Mouse (Mus musculus) mouse trophoblast stem cell (cell line): ENCODE measurements around the gene Tff3.

Experiments
- in situ Hi-C, 2 experiments: fragments of 300-500 bp; cut with MseI, MboI; formaldehyde crosslinking; loops; 2 replicates in 1 of 2; 3 replicates in 1 of 2; pipeline ENCODE4 v1.15.1; 2025

The Tff3 gene

DNA sequence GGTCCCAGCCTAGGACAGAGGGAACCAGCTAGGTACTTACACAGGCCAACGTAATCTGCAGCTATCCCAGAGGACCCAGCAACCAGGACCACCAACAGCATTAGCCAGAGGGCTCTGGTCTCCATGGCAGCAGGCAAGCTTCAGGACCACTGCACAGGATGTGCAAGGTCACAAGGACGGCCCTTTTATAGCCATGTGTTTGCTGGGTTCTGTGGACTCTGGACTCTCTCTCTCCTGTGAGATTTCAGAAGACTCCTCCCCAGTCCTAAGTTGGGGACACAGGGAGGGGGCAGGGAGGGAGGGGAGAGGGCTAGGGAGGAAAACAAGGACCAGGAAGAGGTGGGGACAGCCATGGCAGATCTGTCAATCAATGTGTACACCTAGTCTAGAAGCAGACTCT, at the start of gene Tff3:
Tff3 (minus strand) TSS at position 195 of the 400 bp plus-strand sequence.
- in situ Hi-C loops = loop anchor here in 1 of 2 experiments (25.0 kb wide), 1 partner anchor 108 kb away; no protein-coding TSS in a partner anchor

DNA sequence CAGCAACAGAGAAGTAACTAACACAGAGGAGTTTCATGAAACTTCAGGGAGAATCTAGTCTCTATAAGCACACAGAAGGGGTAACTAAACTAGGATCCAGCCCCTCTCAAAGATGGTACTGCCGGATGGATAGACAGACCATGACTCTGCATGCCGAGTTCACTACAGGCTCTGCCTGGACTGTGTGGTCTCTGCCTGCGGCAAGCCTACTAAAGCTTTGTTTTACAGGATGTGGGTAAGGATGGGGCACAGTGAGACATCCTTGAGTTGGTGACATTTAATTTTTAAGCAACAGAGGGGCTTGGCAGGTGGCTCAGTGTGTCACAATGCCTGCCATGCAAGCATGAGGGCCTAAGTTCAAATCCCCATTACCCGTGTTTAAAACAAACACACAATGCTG, 46.9 kb upstream of the Tff3 start:
- in situ Hi-C loops = no loop called here

DNA sequence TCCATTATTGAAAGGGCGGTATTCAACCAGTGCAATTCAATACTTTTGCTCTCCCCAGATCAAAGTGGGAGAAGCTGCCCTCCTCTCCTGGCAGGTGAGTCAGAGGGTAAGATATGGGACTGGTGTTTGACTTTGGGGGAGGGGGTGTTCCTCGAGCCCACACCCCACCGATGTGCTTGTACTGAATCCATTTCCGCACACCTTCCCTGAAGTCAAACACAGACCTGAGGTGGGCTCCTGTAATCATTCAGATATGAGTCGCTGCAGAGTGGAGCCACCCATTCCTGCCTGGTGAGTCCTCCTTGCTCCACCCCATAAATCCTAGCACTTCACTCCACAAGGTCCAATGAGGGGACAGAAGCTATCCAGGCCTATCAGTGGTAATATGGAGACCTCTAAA, 40.4 kb upstream of the Tff3 start:
- in situ Hi-C loops = no loop called here

DNA sequence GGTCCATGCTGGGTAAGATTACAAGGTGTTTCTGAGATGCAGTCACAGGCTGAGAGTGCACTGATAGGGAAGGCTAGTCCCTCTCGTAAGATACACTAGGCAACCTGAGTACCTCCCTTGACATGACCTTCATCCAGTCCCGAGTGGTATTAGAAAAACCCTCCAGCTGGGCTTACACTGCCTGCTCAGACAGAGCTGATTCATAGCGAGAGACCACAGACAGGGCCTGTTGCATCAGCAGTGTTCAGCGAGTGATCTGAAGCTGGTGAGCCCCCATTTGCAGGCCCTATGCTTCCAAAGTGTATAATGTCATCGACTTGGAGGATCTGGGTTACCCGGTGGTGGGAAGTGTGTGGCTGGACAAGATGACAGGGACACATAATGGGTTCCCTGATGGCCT, 35.7 kb upstream of the Tff3 start, which contains the start of gene Tff1:
Tff1 (minus strand) TSS at position 151 of the 400 bp plus-strand sequence.
- in situ Hi-C loops = no loop called here

DNA sequence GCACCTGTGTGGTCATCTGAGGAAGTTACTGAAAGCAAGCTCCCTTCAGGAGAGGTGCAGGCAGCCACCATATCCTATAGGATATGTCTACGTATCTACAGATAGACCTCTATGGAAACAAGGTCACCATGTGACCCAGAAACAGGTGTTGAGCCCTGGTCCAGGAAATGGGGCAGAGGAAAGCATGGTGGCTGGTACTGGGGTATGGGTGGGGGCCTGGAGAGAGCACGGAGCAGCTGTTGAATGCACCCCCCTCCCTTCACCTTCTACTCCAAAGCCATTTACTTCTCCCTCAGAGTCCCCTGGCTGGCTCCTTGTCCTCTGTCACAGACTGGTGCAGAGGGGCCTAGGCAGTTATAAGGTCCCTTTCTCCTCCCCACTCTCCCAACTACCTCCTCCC, 34.4 kb upstream of the Tff3 start:
- in situ Hi-C loops = no loop called here

DNA sequence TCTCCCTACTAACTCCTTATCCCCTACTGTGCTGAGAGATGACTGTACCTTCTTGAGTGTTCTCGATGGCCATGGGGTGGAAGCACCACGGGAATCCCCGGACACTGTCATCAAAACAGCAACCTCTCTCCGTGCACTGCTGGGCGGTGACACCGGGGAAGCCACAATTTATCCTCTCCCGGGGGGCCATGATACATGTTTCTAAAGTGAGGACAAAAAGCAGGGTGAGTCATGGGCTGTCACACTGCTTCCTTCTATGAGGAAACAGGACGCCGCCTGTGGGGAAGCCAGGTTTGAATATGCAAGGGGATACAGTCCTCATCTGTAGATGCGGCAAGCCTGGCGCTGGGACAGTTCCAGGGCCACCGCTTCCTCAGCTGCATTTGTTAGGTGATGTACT, 33.2 kb upstream of the Tff3 start:
- in situ Hi-C loops = no loop called here

DNA sequence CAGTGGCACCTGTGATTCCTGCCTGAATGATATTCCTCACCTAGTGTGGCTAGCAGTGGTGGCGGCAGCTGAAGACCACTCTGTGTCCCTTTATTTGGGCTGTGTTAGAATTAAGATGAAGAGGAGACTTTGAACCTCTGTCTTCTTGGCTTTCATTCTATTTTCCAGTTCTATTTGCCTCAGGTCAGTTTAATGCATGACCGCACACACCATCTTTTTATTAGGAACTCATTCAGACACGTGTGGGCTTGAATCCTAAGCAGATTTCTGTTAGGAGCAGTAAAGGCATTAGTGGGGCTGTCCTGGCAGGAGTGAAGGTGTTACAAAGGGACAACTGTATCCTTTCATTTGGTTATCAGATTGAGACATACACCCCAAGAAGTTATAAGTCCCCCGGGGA, 30.8 kb upstream of the Tff3 start:
- in situ Hi-C loops = no loop called here

DNA sequence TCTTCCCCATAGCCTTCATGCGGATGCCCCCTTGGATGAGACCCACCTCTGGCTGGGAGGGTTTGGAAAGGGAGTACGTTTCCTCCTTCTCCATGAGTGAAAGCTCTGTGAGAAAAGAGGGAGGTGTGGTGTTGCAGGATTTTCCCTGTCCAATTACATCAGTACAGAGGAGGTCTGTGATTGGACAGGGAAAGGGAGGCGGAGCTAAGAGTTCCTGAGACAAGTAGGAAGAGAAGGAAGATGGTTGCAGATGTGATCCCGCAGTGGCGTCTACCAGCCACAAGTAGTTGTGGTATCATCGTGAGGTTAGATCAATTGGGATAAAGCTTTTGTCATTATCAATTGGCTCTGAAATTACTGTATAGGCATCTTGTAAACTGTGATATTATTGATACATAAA, 28.5 kb upstream of the Tff3 start:
- in situ Hi-C loops = no loop called here

DNA sequence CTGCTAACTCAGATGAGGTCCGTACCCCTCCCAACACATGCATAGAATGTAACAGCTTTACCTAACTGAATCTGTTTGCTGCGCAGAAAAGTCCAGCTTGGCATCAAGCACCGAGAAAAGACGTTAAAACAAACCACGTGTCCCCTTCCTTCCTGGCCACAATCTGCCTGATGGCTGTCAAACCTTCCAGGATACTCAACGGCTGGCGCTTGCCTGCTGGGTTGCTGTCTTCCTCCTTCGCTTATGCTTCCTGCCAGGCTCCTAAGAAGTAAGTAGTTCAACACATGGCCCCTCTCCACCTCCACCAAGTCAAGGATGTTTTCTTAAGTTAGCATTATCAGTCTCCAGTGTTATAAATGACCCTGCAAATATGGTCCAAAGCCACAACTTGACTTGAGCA, 24.3 kb upstream of the Tff3 start:
- in situ Hi-C loops = no loop called here

DNA sequence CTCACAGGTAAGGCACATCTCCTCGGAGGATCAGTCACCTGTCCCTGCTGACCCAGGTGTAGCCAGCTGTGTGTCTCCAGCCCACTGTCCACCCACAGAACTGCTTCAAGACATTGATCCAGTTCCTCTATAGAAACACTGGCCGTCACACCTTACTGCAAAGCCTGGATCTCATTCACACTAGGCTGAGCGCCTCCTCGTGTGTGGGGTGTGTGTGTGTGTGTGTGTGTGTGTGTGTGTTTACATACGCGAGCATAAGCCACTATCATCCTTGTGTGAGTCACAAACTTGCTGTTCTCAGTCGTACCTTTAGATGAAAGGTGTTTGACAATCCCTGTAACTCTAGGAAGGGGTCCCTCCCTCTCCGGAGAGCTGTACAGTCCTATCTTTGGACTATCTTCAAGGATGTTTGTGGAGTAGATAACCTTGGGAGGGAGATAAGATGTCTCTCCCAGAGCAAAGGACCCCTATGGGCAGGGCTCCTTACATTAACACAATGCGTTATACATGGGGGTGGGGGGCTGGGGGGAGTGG, 23.6 kb upstream of the Tff3 start:
- in situ Hi-C loops = no loop called here

DNA sequence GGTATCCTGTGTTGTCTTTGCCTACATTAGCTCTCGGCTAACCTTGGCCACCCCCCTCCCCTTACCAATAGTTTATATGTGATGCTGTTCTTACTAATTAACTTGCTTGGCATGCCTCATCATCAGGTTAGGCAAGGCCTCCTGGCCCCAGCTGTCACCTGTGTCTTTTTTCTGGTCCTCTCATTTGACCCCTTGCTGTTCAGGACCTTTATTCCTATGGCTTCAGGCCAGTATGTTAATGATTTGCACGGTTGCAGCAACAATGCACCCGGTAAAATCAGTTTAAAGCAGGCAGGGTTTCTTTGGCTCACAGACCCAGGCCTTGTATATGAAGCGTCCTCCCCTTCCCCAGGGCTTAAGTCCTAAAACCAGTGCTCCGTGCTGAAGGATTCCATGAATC, 23.1 kb upstream of the Tff3 start:
- in situ Hi-C loops = no loop called here

DNA sequence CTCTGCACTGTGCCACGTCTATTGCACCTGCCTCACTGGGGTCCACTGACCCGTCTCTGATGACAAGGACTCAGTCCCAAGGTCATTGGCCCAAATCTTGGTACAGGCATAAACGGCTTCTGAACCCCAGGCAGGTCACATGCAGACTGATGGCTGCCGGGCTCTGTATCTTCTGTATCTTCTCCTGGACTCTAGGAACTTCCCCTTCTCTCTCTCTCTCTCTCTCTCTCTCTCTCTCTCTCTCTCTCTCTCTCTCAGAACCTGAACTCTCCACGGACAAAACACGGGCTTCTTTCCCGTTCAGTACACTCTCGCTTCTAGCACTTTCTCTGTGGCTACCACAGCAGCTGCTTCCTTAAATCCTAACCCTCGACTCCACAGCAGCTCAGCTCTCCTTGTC, 16.6 kb upstream of the Tff3 start:
- in situ Hi-C loops = loop anchor here in 1 of 2 experiments (25.0 kb wide), 1 partner anchor 91 kb away; no protein-coding TSS in a partner anchor

DNA sequence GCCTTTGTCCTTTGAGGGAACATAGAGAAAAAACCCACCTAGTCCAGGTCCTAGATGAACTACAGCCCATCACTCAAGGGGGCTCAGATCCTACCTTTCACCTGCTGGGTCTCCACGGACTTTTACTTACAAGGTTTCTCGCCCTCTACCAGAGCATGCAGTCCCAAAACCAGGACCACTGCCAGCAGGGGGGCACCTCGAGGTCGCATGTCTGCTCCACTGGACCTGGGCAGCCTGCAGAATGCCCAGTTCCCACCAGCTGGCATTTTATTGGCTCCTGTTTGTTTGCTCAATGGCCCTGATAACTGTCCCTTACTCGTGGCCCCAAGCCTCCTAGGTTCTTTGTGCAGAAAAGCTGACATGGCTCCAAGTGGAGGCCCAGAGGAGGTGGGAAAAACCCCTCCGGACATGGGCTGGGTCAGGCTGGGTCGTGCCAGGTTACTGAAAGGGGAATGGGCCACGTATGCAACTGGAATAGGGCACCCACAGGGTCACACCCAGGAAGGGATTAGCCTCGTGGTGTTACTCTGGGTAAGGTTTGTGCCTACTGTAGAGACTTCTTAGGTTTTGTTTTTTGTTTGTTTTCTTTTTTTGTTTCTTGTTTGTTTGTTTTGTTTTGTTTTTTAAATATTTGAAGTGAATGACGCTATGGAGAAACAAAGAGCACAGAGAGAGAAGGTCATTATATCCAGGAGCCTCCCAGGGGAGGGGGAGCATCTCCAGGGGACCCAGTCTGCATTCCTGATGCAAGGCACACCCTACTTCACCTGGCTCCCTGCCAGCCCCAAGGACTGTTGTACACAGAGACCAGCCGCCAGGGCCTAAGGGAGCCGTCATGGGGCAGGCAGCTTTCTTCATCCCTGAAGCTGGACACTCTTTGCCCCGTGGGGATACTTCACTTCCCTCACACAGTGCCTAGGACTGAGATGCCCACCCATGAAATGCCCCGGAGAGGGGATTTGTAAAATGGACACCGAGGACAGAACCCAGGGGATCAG, 14.9 kb upstream of the Tff3 start, which contains the start of gene Tff2:
Tff2 (minus strand) TSS at position 243 of the 998 bp plus-strand sequence.
- in situ Hi-C loops = loop anchor here in 1 of 2 experiments (25.0 kb wide), 1 partner anchor 93 kb away; no protein-coding TSS in a partner anchor

DNA sequence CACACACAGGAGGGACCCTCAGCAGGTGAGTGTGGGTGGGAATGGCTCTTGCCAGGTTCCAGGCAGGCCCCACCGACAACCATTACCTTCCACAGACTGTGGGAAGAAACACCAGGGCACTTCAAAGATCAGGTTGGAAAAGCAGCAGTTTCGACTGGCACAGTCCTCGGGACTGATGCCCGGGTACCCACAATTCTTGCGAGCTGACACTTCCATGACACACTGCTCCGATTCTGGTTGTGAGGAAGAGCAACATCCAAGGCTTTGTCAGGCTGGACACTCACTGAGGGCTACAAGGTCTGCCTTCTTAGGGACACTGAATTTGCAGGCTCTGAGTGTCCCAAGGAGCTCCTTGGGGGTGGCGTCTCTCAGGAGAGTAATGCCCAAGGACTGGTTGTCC, 12.7 kb upstream of the Tff3 start:
- in situ Hi-C loops = loop anchor here in 1 of 2 experiments (25.0 kb wide), 1 partner anchor 95 kb away; no protein-coding TSS in a partner anchor

DNA sequence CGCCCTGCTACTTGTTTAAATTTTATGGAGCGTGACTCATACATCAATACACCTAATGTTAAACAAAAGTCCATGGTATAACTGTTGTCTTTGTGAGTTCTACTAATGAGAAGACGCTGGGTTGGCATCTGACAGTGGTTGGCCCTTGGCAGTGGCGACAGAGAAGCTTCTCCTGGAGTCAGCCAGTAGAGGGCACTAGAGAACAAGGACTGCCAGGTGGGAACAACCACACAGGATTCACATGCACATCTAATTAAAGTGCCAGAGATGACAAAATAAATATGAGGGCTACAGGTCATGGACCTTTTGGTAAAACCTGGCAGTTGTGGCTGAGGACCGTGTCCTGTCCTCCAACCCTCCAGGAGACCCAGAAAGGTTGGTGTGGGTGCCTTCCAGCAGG, 9.0 kb upstream of the Tff3 start:
- in situ Hi-C loops = loop anchor here (10.0 to 25.0 kb wide), 2 partner anchors 46 to 99 kb away; no protein-coding TSS in a partner anchor

DNA sequence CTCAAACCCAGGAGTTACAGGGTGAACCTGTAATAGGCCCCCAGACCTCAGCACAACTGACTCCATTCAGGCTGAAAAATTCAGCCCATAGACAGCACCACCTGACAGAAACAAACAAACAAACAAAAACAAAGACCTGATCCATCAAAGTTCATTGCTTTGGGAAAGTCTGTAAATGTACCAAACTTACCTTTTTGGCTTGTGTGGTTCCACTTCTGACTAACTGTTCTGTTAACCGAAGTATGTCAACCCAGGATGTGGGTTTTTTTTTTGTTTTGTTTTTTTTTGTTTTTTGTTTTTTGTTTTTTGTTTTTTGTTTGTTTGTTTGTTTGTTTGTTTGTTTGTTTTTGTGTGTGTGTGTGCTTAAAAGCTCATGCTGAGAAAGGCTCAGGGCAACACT, 7.4 kb upstream of the Tff3 start:
- in situ Hi-C loops = loop anchor here (10.0 to 25.0 kb wide), 2 partner anchors 48 to 100 kb away; no protein-coding TSS in a partner anchor

DNA sequence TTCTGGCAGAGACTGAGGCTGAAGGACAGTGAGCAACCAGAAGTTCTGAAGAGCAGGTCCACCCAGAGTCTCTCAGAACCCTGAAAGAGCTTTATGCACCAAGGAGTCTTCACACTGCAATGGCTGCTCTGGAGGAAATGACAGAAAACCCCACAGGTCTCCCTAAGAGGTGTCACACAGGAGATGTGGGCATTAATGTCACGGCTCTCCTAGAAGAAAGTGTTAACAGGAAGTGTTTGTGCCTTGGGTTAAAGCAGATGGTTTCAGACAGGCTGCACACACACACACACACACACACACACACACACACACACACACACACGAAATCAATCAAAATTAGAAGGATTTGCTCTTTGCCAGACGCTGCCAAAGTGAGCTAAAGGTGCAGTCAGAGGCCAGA, 6.8 kb upstream of the Tff3 start:
- in situ Hi-C loops = loop anchor here (10.0 to 25.0 kb wide), 2 partner anchors 49 to 101 kb away; no protein-coding TSS in a partner anchor

DNA sequence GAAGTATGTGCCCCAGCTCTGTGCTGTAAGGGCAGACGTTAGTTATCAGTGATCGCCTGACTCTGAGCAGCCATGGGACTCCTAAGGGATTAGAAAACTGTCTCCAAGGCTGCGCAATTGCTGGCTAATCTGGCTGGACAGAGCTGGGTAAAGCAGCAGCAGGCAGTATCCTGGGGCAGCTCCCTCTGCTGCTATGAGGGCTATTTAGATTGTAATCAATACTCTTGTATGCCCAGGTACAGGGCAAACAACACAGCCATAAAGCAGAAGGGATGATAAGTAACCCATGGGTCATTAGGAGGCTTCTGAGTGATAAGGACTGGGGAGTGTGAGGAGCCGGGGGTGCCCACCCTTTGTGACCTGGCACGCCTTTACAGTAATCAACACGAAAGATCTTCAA, 5.5 kb upstream of the Tff3 start:
- in situ Hi-C loops = loop anchor here (10.0 to 25.0 kb wide), 2 partner anchors 50 to 102 kb away; no protein-coding TSS in a partner anchor

DNA sequence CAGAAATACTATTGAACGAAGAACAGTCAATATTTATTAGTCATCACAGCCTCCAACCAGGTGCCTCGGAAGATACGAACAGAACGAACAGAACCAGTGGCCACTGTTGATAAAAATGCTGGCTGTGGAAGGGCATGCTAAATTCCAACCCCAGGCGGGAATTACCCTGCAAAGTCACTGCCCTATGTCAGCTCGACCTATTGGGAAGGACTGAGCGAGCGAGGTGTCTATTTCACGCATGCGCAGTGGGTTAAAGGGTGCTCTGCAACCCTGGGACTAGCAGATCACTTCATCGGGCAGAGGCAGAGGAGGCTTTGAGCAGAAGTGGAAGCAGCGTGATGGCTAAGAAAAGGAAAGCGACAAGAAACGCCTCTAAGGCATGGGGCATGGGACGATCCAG, 4.3 kb upstream of the Tff3 start:
- in situ Hi-C loops = loop anchor here (10.0 to 25.0 kb wide), 2 partner anchors 51 to 104 kb away; no protein-coding TSS in a partner anchor

DNA sequence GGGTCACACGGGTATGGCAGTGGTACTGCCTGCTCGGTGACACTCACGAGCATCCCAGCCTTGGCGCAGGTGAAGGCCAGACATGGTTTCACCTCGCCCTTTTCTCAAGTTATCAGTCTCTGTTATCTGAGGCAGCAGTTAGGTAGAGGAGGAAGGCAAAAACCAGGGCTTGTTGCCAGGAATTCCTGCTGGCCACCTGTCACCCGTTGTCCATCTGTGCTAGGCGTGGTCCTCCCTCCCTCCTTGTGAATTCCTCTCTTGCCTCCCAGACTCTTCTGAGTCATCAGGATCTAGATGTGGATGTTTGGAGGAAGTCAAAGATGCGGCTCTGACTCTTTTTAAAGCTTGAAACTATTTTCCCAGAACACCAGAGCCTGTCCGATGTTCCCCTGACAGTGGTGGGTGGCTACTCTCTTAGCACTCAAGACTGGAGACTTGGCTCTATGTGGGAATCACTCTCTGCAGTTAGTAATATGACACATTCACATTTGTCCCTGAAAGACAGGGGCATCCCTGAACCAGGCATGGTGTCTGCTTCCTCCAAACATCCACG, 1.9 kb upstream of the Tff3 start:
- in situ Hi-C loops = loop anchor here (10.0 to 25.0 kb wide), 2 partner anchors 53 to 106 kb away; no protein-coding TSS in a partner anchor

DNA sequence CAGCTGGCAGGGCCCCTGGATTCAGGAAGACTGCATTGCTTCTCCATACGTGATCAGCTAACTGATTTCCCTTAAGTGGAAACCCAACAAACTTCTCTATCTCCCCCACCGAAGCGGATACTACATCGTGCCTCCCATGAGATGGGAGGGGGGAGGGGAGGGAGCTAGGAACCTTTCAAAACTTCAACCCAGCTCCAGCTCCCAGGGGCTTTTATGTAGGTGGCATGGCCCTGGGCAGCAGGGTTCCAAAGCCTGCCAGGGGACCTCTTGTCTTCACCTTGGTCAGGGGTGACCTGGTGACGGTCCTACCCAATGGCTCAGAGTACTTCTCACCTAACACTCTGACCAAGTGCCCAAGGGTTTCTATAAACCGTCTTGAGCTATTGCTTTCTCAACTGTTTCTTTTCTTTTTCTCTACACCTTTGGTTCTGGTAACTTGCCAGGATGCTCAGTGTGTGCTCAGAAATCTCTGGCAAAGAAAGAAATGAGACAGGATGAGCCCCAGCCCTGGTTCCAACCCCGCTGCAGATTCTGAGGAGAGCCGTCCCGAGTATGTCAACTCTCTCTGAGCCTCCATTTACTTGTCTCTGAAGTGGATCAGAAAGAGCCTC, 633 bp downstream of the Tff3 start:
- in situ Hi-C loops = loop anchor here in 1 of 2 experiments (25.0 kb wide), 1 partner anchor 108 kb away; no protein-coding TSS in a partner anchor
